Mouse (Mus musculus) embryo, embryonic 11.5 days (tissue): Measurements from ENCODE around the gene Tlcd2.
A peak's percentile ranks its signal among the peaks of the same experiment; 100 is the strongest.

ENCODE experiments used
- DNase-seq: peaks from one replicate; pipeline ENCODE4 v3.0.0-alpha.2; 2012; ENCODE audit warnings: low read depth, low spot score

The Tlcd2 gene

DNA sequence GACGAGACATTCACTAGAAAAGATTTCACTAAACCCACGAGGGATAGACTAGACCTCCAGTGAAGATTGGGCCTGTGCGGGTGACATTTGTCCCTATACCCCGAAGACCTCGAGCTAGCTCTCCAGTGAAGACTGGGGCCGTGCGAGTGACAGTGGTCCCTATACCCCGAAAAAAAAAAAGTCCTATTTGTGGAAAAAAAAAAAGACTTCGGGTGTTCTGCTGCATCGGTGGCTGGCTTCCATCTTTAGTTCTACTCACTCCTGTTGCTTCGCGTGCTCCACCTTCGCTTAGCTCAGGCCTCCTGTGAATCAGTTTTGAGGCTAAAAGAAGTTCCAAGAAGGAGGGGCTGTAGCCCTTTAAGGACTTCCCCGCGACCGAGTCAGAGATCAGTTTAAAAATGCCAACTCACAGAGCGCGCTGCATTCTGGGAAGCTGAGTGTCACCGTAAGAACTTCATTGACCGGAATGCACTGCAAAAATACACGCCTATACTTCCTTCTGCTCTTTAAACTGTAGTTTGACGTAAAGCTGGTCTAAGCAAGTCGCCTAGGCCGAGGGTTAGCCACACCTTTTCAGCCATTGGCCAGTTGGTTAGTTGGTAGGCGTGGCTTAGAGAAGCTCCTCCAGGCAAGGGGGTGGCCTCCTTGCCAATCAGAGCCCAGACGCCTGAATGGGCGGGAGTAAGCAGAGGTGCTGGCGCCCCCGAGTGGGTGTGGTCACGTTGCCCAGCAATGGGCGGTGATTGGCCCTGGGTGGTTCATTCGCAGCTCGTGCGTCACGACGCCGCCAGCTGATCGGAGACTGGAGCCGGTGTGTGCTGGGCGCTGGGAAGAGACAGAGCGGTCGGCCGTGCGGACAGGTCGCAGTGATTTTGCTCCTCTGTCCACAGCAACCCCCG, at the start of gene Tlcd2:
Gene Tlcd2, plus strand, starts transcription at position 872 of the 899 bp plus-strand sequence.
- peak; percentile 99 for DNase-seq

DNA sequence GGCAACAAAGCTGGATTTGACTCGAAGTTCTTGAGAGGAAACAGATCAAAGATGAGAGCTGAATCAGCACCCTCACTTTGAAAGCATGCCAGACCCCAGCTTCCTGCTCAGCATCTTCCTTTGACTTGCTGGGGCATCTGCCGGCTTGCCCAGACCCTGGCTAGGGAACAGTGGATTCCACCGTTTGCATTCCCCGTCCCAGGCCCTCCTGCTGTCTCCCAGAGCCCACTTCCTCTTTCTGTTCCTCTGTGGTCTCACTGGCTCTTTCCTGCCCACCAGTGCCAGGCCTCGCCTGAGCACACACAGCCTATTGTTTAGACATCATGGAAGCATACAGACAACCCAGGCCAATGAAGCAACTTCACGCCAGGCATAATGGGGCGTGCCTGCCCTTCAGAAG, 46.4 kb upstream of the Tlcd2 start:
- DNase-seq = no peak

DNA sequence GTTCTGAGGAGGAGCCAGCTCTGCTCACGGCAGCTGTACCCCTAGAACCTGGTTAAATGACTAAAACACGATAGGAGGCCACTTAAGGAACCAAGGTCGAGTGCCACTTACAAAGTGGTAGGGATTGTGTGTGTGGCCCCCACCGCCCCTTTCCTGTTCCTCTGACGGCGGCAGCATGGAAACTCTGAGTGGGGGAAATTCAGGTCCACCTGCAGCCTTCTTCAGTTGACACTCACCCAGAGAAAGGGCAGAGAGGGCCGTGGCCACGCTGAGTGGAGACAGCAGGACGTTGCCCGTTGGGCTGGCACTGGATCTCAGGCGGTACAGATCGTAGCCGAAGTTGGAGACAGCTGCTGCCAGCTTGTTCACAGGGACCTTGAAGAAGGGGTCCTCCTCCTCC, 45.5 kb upstream of the Tlcd2 start:
- DNase-seq = no peak

DNA sequence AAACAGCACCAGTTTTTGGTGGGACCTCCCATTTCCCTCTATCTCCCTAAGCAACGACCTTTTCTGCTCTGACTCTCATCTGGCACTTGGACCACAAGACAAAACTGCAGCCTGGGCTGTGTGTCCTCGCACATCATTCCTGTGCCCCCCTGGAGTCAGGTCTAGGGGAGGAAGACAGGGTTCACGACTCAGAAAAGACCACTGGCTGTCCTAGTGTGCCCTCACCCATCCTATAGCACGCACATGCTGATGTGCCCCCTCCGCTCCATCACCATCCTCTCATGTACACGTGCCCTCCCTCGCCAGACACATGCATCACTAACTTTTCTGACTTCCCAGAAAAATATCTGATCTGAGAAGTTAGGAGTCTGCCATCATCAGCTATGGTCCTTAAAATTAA, 41.5 kb upstream of the Tlcd2 start:
- no peak for DNase-seq

DNA sequence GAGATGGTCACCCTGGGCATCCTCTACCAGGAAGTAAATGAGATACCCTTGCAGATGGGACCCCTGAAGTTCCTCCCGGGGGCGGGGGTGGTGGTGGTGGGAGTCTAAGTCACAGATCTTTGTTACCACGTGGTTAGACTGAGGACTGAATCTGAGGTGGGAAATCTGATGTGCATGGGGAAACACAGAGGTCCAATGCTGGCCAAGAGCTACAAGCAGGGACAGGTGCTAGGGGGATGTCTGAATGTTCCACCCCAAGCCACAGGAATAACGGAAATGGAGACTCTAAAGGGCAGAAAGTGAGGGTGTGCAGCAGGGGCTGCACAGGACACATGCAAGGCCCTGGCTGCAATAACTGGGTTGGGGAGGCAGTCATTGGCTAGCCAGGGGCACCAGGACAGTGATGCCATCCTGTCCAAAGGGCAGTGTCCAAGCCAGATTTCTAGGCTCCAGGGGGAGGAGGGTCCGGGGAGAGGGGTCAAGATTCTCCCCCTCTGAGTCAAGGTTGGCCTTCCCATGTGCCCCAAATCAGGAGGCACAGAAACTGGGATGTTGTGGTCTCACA, 40.6 kb upstream of the Tlcd2 start:
- no peak for DNase-seq

DNA sequence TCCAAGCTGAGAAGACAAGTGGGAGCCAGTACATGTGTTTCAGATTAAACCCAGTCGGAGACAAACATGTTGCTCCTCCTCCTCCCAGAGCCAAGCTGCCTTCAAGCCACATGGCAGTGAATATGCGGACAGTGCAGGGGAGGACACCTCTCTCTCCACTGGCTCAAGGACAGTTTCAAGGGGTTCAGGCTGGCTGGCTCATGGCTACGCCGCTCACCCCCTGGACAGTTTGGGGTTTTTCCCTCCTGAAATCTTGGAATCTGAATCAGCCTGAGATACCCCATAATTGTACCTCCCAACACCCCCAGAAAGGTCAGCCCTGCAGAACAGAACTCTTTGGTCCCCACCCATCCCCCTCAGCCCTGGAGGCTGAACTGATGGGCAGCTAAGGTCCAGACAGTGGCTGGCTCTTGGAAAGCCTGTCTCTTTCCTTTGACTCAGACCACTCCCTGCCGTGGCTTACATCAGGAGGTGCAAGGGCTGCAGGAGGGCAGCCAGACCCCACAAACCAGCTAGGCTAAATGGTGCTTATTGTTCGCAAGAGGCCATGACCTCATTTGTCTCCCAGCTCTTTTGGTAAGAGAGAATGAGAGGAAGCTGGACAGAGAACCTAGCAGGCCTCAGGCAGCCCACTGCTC, 40.0 kb upstream of the Tlcd2 start:
- no peak for DNase-seq

DNA sequence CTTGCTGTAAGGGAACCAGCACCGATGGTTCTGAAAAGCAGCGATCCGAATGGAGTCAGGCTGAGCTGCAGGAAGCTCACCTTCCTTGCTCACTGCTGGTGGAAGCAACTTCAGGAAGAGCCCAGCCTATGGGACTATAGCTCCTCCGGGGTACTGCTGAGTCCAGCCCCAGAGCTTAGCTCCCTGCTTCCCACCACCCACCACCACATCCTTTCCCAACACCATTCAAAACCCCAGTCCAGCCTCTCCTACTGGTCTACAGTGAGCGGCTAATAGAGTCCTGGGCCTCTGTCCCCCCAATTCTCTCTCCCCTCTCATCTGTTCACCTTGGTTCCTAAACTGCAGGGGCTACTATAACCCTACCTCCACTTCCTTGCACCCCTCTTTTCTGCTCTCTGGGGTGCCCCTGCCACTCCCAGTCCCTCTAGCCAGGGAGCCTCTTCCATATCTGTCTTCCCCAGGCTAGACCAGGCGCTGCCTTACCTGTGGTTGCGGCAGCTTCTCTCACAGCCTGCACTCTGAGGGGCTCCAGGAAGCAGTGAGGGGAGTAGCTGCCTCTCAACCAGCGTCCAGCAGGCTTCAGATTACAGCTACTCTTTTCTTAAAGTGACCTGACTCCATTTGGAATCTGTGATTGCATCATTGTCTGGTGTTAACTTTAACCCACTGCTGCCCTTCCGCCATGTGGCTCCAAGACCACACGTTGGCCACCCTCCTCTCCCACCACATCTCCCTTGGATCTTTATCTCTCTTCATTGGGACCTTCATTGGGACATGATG, 39.3 kb upstream of the Tlcd2 start, which contains the start of gene Serpinf1:
Gene Serpinf1, minus strand, starts transcription at position 689 of the 780 bp plus-strand sequence.
- DNase-seq = no peak

DNA sequence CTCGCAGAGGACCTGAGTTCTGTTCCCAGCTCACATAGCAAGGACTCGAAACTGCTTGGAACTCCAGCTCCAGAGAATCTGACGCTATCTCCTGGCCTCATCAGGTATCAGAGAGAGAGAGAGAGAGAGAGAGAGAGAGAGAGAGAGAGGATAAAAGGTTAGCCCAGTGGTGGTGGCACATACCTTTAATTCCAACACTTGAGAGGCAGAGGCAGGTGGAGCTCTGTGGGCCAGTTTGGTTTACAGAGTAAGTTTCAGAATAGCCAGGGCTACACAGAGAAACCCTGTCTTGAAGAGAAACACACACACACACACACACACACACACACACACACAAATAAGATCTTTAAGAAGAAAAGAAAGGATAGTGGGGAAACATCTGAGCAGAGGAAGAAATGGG, 38.4 kb upstream of the Tlcd2 start:
- no peak for DNase-seq

DNA sequence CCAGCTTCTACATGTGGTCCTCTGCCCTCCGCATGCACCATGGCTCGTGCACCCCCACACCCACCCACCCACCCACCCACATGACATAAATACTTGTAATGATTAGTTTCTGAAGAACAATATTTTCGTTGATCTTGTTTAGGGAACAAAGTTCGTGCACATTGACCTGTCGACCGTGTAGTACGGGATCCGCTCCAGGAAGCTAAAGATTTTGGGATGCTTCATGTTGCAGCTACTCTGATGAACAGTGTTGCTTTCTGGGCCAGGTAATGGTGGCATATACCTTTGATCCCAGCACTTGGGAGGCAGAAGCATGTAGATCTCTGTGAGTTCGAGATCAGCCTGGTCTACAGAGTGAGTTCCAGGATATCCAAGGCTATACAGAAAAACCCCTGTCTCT, 37.5 kb upstream of the Tlcd2 start:
- no peak for DNase-seq

DNA sequence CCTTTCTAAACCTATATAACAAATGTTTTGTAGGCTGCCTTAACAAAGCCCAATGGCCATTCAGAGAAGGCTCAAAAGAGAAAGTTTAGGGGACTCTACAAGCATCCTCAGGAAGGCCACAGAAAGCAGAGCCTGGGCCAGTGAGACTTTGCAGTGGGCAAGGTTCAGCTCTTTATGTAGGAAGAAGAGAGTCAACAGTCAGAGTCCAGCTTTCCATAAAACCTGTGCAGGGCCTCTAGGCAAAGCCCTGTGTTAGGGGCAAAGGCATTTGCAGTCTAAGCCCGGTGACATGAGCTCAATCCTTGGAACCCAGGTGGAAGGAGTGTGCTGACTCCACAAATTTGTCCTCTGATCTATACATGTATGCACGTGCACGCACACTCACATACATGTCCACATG, 37.1 kb upstream of the Tlcd2 start:
- no peak for DNase-seq

DNA sequence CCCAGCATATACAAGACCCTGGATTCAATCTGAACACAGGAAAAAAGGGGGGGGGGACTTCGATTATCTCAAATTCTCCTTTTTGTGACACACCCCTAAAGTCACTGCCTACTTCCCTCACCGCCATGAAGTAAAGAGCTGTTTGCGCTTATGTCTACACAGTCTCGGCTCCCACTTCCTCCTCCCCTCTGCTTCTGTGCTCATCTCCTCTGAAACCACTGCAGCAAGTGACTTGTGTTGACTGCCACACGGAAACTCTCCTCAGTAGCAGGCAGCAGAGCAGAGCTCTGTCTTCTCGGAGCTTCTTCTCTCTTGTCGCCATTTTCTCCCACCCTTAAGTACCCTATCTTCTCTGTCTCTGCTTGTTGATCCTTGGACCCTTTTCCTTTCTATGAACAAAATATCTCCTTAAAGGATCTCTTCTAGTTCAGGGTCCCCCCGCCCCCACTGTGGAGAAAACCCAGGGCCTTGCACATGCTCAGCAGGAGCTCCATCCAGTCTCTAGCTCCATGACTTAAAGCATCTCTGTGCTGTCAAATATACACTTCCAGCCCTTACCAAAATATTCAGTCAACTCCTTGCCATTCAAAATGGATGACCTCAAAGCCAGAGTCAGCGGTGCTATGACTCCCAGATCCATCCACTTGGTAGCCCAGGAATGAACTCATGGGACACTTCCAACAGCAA, 32.4 kb upstream of the Tlcd2 start:
- DNase-seq = no peak

DNA sequence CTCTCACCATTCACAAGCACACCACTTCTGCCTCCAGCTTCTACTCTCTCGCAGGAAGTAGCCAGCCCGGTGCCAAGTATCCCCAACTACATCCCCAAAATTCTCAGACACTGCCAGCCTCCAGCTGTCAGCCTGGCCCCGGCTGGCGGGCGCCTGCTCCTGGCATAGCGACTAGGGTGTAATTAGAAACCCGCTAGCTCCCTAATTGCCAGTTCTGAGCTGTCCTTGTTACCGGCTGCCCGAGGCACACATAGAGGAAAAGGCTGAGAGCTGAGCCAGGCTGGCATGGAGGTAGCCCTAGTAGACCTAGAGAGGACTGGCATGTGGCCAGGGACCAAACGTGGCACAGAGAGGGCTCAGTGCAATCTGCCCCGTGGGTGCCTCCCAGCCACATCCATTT, 30.2 kb upstream of the Tlcd2 start:
- no peak for DNase-seq

DNA sequence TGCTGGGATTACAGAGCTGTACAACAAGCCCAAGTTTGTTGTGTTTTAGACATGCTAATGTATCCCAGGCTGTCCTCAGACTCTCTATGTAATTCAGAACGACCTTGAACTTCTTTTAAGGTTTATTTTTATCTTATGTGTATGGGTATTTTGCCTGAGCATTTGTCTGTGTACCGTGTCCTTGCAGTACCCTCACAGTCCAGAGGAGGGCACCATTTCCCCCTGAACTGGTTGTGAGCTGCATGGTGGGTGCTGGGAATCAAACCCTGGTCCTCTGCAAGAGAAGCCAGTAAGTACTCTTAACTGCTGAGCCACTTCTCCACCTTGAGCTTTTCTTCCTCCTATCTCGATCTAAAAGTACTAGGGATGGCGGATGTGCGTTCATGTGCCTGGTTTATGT, 27.4 kb upstream of the Tlcd2 start:
- DNase-seq = no peak

DNA sequence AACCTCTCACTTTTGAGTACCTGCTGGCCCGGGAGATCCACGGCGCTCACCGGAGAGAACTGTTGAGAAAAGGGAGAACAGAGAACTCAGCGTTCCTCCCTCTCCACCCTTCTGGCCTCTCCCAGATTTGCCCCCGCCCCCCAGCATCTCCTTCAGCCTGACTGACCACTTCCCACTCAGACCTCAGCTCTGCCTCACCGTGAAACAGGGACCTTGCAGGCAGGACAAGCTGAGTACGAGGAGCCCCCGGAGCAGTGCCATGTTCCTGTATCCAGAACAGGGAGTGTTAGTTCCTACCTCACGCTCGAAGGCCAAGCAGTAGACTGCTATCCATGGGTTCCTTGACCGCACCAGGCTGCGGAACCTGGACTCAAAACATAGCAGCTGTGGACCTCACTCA, 23.3 kb upstream of the Tlcd2 start:
- DNase-seq = no peak

DNA sequence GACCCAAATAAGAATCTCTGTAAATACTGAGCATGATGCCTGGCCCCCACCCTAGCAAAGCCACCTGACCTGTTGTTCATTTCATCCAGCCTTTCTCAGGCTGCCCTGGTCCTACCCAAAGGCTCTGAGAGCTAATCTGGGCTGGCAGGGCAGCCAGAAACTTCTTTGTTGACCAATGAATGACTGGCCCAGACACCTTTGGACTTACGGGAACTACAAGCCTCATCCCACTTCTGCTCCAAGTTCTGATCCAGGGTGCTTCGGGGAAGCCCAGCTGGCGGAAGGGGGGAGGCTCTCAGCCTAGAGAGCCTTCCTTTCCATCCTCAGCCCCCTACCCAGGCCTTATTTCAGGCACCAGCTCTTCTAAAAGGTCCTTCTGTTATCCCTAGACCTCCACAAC, 22.7 kb upstream of the Tlcd2 start:
- no peak for DNase-seq

DNA sequence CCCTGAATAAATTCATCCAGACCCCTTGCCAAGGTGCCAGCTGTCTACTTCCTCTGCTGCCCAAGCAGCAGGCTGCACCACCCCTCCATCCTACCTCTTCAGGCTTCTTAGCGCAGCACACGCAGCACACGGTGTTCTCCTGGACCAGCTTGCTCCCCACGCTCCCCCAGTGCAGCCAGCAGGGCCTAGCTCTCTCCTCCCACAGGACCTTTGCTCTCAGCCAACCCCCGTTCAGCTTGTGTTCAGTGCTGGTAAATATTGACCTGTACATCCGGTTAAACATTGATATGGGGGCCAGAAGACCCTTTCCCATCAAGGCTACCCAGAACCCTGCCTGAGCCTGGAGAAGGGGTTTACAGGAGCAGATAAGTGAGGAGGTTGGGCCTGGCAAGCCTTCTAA, 22.2 kb upstream of the Tlcd2 start, which contains the start of gene Serpinf2:
Gene Serpinf2, minus strand, starts transcription at position 229 of the 400 bp plus-strand sequence.
- no peak for DNase-seq

DNA sequence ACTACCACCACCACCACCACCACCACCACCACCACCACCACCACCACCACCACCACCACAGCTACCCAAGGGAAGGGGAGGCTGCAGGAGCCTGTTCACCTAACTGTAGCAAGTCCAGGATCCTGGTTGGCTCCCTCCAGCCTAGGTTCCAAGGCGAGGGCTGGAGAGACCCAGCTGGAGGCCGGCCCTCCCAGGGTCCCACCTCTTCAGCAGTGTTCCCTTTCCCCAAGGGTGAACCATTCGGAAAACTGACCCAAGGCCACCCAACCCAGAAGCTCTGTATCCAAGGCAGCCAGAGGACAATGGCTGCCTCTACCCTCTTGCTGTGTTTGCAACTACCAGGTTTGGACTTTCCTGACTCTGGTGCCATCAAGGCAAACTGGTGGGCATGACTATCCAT, 21.6 kb upstream of the Tlcd2 start:
- no peak for DNase-seq

DNA sequence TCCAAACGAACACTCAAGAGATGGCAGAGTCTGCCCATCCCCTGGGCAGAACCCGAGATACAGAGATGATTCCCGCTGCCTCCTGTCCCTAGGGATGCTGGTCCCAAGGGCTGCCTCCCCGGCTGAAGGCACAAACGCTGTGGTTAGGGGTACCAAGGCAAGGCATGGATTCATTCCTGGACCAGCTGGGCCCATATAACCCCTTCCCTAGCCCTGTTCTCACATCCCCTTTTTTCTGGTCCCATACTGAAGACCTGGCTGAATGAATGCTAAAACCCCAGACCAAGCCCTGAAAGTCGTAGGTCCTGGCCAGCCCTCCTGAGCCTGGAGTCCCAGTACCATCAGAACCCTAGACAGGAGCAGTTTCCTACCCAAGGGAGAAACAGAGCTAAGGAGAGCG, 20.5 kb upstream of the Tlcd2 start:
- DNase-seq = no peak

DNA sequence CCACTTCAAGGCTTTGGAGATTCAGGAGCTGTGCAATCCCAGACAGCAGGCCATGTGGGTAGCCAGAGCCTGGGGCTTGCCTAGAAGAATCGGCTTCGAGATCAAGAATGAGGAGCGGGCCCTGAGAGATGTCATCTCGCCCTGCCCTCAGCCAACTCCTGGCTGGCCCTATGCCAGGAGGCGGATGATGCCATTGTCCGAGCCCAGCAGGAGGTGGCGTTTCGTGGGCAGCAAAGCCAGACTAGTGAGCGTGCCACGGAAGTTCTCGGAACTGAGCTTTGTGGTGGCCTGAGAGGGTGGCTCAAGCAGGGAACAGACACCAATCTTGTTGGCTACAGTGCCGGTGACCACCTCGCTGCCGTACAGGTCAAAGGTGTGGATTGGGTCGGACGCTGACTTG, 19.9 kb upstream of the Tlcd2 start:
- no peak for DNase-seq

DNA sequence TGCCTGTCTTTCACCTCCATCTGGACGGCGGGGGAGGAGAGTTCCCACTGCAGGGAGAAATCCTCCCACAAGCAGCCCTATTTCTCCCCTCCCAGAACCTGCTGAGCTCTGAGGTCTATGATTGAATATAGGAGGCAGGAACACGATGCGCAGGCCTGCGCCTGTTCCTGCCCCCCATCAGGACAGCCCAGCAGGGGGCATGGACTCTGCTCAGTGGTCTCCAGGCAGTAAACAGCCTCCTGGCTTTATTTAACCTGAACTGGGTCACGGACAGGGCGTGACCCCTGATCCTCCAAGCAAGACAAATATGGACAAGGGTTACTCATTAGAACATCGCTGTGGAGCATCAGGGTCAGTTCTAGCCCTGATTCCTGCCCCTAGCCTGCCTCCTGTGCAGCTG, 17.8 kb upstream of the Tlcd2 start:
- DNase-seq = no peak

DNA sequence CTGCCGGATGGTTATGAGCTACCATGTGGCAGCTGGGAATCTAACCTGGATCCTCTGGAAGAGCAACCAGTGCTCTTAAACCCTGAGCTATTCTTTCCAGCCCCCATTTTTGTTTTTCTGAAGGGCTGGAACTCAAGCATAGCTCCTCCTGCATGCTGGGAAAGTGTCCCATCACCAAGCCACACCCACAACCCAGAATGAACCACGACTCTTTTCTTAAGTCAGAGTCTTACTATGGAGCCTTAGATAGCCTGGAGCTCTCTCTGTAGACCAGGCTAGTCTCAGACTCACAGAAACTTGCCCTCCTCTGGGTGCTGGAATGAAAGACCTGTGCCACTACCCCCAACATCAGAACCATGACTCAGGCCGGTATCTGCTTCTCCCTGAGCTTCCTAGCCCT, 12.9 kb upstream of the Tlcd2 start:
- no peak for DNase-seq
